Mouse (Mus musculus): ENCODE measurements around the gene Mef2a. TPM values are rescaled to one million over a fixed set of nuclear protein-coding genes. Genes with fewer than 3 reads are reported as not detected.
A peak's percentile ranks its signal among the peaks of the same experiment; 100 is the strongest.

Mef2a gene
- polyA plus RNA-seq, 1 experiment from 2014 or later = 19.9 TPM

DNA sequence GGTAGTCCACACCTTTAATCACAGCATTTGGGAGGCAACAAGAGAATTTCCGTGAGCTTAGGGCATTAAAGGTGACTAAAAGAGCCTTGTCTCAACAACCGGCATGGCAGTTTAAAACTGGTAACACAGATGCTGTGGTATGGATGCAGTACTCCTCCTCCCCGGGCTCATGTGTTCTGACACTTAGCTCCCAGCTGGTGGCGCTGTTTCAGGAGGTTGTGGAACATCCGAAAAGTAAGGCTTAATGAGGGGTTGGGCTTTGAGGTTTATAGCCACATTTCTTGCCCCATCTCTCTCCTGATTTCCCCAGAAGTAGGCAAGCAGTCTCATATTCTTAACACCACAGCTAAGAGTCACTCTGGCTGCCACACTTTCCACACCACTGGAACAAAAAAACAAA lies 16.8 kb downstream of the Mef2a start:
- H3K4me3 ChIP-seq (ENCODE audit: low read depth, low read length) = no peak overlapping the region
- peak; percentile 32; the same call in 1 of the 2 replicates for TF ChIP-seq CTCF (IDR thresholded peaks at IDR 0.05; ENCODE audit: low read depth)
- WGBS = 95% methylated on average over 5 of the region's 5 CpGs
- H3K4me1 ChIP-seq (replicated peaks; ENCODE audit: control insufficient read depth, insufficient read depth, low read length) = no peaks in the 10 kb centered on the region
- no peaks in the 10 kb centered on the region for H3K36me3 ChIP-seq (ENCODE audit: control insufficient read depth, insufficient read depth)
- no peak overlapping the region for H3K27ac ChIP-seq (ENCODE audit: low read depth, low read length)
- H3K9me3 ChIP-seq (ENCODE audit: control insufficient read depth) = no peaks in the 10 kb centered on the region
- ATAC-seq = no peak
- H3K27me3 ChIP-seq (replicated peaks; ENCODE audit: control insufficient read depth, insufficient read depth, low read length) = no peaks in the 10 kb centered on the region
- H3K4me2 ChIP-seq (replicated peaks; ENCODE audit: low read depth) = no peak overlapping the region
- H3K9ac ChIP-seq (ENCODE audit: low read depth, low read length) = no peak overlapping the region

DNA sequence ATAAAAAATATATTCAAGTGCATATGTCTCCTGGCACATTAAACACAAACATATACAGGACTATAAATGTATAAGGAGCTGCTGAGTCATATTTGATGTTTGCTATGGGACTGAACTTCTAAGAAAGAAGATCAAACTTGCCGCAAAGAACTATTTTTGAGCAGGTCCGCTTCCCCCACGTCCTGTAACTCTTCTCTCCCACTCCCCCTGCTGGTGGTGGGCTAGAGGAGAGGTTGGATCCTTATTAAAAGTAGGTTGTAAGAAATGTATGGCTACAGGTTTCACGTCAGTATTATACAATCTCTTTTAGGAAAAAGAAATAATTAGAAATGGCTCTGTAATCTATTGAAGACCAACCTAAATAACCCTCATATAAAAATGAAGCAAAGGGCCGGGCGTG lies 19.0 kb downstream of the Mef2a start:
- Histone ChIP-seq H3K9ac (ENCODE audit: low read depth, low read length) (no peak overlapping the region), H3K27me3 (replicated peaks; ENCODE audit: control insufficient read depth, insufficient read depth, low read length) (no peaks in the 10 kb centered on the region), H3K4me1 (replicated peaks; ENCODE audit: control insufficient read depth, insufficient read depth, low read length) (no peaks in the 10 kb centered on the region), H3K9me3 (ENCODE audit: control insufficient read depth) (no peaks in the 10 kb centered on the region), H3K27ac (ENCODE audit: low read depth, low read length) (no peak overlapping the region), H3K4me3 (ENCODE audit: low read depth, low read length) (no peak overlapping the region), H3K4me2 (replicated peaks; ENCODE audit: low read depth) (no peak overlapping the region), H3K36me3 (ENCODE audit: control insufficient read depth, insufficient read depth) (no peaks in the 10 kb centered on the region)
- TF ChIP-seq CTCF (IDR thresholded peaks at IDR 0.05; ENCODE audit: low read depth) = peak; percentile 45
- ATAC-seq = no peak
- 88% methylated on average over 6 of the region's 6 CpGs for WGBS

DNA sequence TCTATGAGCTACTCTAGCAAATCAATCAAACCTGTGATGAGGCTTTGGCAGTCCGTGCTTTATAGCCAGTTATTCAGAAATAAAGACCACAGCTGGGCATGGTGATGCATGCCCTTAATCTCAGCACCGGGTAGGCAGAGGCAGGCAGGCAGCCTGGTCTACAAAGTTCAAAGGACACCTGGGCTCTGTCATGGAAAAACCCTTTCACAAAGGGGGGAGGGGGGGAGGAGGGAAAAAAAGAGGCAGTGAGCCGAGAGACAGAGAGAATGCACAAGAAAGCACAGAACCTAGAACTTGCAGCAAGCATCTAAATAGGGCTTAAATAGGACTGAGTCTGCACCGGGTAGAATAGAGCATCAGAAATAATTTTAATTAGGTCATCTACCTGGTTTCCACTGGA lies 19.7 kb downstream of the Mef2a start:
- no peaks in the 10 kb centered on the region for H3K36me3 ChIP-seq (ENCODE audit: control insufficient read depth, insufficient read depth)
- ATAC-seq = no peak
- no peaks in the 10 kb centered on the region for H3K4me1 ChIP-seq (replicated peaks; ENCODE audit: control insufficient read depth, insufficient read depth, low read length)
- H3K27me3 ChIP-seq (replicated peaks; ENCODE audit: control insufficient read depth, insufficient read depth, low read length) = no peaks in the 10 kb centered on the region
- H3K4me3 ChIP-seq (ENCODE audit: low read depth, low read length) = no peak overlapping the region
- no peak overlapping the region for H3K4me2 ChIP-seq (replicated peaks; ENCODE audit: low read depth)
- no peak overlapping the region for H3K9ac ChIP-seq (ENCODE audit: low read depth, low read length)
- TF ChIP-seq CTCF (IDR thresholded peaks at IDR 0.05; ENCODE audit: low read depth) = no peak
- WGBS = 79% methylated on average over 4 of the region's 4 CpGs
- H3K27ac ChIP-seq (ENCODE audit: low read depth, low read length) = no peak overlapping the region
- H3K9me3 ChIP-seq (ENCODE audit: control insufficient read depth) = no peaks in the 10 kb centered on the region

DNA sequence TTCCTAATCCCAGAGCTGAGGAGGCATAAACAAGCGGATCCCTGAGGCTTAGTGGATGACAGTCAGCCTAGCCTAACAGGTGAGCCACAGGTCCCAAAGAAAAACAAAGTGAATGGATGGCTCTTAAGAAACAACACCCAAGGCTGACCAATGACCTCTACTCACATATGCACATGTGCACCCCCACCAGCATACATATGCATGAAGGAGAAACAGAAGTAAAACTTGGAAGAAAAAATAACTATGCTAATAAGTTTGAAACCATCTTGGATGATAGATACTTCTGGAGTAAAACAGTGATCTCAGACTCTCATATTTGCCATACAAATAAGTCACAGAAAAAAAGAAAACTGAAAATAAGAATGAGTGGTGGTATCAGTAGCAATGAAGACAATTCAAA lies 28.2 kb downstream of the Mef2a start:
- Histone ChIP-seq H3K9ac (ENCODE audit: low read depth, low read length) (no peak overlapping the region), H3K27me3 (replicated peaks; ENCODE audit: control insufficient read depth, insufficient read depth, low read length) (no peaks in the 10 kb centered on the region), H3K9me3 (ENCODE audit: control insufficient read depth) (no peaks in the 10 kb centered on the region), H3K4me1 (replicated peaks; ENCODE audit: control insufficient read depth, insufficient read depth, low read length) (no peaks in the 10 kb centered on the region), H3K36me3 (ENCODE audit: control insufficient read depth, insufficient read depth) (no peaks in the 10 kb centered on the region), H3K4me3 (ENCODE audit: low read depth, low read length) (no peak overlapping the region), H3K27ac (ENCODE audit: low read depth, low read length) (no peak overlapping the region), H3K4me2 (replicated peaks; ENCODE audit: low read depth) (no peak overlapping the region)
- ATAC-seq = no peak
- no peak for TF ChIP-seq CTCF (IDR thresholded peaks at IDR 0.05; ENCODE audit: low read depth)
- WGBS = 97% methylated on average over 1 of the region's 1 CpGs

DNA sequence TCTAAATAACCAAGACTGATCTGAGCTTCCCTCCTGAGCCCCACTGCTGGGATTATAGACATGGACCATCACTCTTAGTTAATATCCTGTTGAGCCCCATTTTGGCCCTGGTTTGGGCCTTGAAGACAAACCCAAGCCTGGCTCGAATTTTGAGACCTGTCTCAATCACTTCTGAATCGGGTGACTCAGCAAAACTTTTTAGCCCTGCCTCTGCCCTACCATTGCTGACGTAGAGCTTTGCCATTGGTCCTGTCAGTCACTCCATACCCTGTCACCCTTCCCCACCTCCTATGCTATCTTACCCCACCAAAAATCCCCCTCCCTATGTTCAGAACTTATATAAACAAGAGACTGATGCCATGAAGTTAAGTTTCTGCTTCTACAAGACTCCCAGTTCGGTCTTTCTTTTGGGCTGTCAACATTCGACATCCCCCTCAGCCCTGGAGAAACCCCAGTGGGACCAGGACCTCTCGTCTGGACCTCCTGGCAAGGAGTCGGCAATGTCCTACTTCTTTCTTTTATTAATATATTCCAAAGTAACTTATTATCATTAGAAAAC lies 30.5 kb downstream of the Mef2a start:
- Histone ChIP-seq H3K4me1 (replicated peaks; ENCODE audit: control insufficient read depth, insufficient read depth, low read length) (no peaks in the 10 kb centered on the region), H3K27ac (ENCODE audit: low read depth, low read length) (no peak overlapping the region), H3K36me3 (ENCODE audit: control insufficient read depth, insufficient read depth) (no peaks in the 10 kb centered on the region), H3K4me2 (replicated peaks; ENCODE audit: low read depth) (no peak overlapping the region), H3K9ac (ENCODE audit: low read depth, low read length) (no peak overlapping the region), H3K9me3 (ENCODE audit: control insufficient read depth) (no peaks in the 10 kb centered on the region), H3K4me3 (ENCODE audit: low read depth, low read length) (no peak overlapping the region), H3K27me3 (replicated peaks; ENCODE audit: control insufficient read depth, insufficient read depth, low read length) (no peaks in the 10 kb centered on the region)
- TF ChIP-seq CTCF (IDR thresholded peaks at IDR 0.05; ENCODE audit: low read depth) = no peak
- 86% methylated on average over 7 of the region's 7 CpGs for WGBS
- no peak for ATAC-seq

DNA sequence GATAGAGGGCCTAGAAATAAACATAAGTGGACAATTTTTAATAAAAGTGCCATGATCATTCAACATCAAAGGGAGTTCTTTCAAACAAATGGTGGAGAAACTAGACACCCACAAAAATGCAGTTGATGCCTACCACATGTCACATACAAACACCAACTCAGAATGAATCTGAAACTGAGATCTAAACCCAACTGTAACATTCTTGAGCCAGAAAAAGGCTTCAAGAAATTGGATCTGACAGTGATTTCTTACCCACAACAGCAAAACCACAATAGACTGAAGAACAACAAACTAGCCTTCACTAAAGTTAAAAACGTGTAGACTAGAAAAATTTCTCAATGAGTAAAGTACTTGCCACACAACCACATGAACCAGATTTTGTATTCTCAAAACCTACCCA lies 52.3 kb downstream of the Mef2a start:
- H3K36me3 ChIP-seq (ENCODE audit: control insufficient read depth, insufficient read depth) = no peaks in the 10 kb centered on the region
- H3K4me1 ChIP-seq (replicated peaks; ENCODE audit: control insufficient read depth, insufficient read depth, low read length) = no peaks in the 10 kb centered on the region
- no peaks in the 10 kb centered on the region for H3K27me3 ChIP-seq (replicated peaks; ENCODE audit: control insufficient read depth, insufficient read depth, low read length)
- 73% methylated on average over 1 of the region's 1 CpGs for WGBS
- TF ChIP-seq CTCF (IDR thresholded peaks at IDR 0.05; ENCODE audit: low read depth) = no peak
- H3K9ac ChIP-seq (ENCODE audit: low read depth, low read length) = no peak overlapping the region
- H3K4me3 ChIP-seq (ENCODE audit: low read depth, low read length) = no peak overlapping the region
- H3K27ac ChIP-seq (ENCODE audit: low read depth, low read length) = no peak overlapping the region
- no peak overlapping the region for H3K4me2 ChIP-seq (replicated peaks; ENCODE audit: low read depth)
- ATAC-seq = no peak
- no peaks in the 10 kb centered on the region for H3K9me3 ChIP-seq (ENCODE audit: control insufficient read depth)

DNA sequence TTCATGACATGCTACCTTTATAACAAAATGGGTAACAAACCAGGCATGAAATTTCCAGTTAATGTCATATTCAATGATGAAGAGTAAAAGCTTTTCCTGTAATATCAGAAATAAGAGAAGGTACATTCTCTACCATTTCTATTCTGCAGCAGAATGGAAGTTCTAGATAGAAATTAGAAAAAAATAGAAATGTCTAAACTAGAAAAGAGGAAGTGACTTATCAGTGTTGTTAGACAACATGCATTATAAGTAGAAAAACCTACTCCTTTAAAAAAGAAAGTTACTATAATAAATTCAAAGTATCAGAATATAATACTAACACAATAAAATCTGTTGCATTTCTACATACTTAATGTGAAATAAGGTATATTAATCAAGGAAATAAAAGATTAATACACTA lies 54.0 kb downstream of the Mef2a start:
- H3K9me3 ChIP-seq (ENCODE audit: control insufficient read depth) = no peaks in the 10 kb centered on the region
- no peak overlapping the region for H3K9ac ChIP-seq (ENCODE audit: low read depth, low read length)
- no peak overlapping the region for H3K4me3 ChIP-seq (ENCODE audit: low read depth, low read length)
- no peak overlapping the region for H3K4me2 ChIP-seq (replicated peaks; ENCODE audit: low read depth)
- H3K27ac ChIP-seq (ENCODE audit: low read depth, low read length) = no peak overlapping the region
- H3K4me1 ChIP-seq (replicated peaks; ENCODE audit: control insufficient read depth, insufficient read depth, low read length) = no peaks in the 10 kb centered on the region
- TF ChIP-seq CTCF (IDR thresholded peaks at IDR 0.05; ENCODE audit: low read depth) = no peak
- no peak for ATAC-seq
- H3K36me3 ChIP-seq (ENCODE audit: control insufficient read depth, insufficient read depth) = peaks cover 3% of the 10 kb centered on the region; the same call in 1 of the 2 replicates
- no peaks in the 10 kb centered on the region for H3K27me3 ChIP-seq (replicated peaks; ENCODE audit: control insufficient read depth, insufficient read depth, low read length)
